Mouse (Mus musculus): Measurements from ENCODE around the gene Ripk3. TPM values are rescaled to one million over a fixed set of nuclear protein-coding genes. Genes with fewer than 3 reads are reported as not detected.
"Not testable (repeated sequence)": the region's sequence is repeated elsewhere in the genome, so short reads cannot be mapped to it uniquely, and the experiment has no call there.

The Ripk3 gene
- polyA plus RNA-seq, 1 experiment from 2014 or later, result 52.1 TPM

DNA sequence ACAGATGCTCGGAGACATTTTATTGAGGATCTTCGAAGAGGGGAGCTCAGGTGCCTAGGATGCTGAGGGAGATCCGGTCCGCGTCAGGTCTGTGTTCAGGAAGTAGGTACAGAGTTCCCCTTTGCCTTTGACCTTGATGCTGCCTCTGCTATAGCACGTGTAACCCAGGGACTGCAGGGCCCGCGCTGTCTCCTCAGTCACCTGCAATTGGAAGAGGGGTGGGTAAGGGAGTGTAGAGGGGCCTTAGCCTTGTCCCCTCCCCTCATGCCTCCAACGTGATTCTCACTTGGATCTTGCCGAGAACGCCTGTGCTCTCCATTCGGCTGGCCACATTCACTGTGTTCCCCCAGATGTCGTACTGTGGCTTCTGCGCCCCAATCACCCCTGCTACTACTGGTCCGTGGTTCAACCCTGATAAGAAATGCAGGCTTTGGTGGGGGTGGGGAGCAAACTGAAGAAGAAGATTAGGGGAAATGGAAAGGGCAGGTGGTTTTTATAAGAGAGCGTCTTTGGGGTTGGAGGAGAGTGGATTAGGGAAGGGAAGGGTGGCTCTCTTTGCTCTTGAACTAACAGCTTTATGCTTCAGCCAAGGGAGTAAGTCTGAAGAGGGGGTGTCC, 19.5 kb downstream of the Ripk3 start:
- ATAC-seq (replicated peaks; ENCODE audit: low FRiP score) (peak; percentile 79), DNase-seq (ENCODE audit: low spot score) (no peak)
- H3K9ac ChIP-seq (ENCODE audit: low read depth, low read length), result peak overlapping the region; percentile 35; the same call in 1 of the 2 replicates
- H3K27me3 ChIP-seq (replicated peaks; ENCODE audit: control insufficient read depth, insufficient read depth, low read length), result peaks cover 26% of the 10 kb centered on the region
- H3K36me3 ChIP-seq (ENCODE audit: control insufficient read depth, insufficient read depth, low read length), result no peaks in the 10 kb centered on the region
- H3K9me3 ChIP-seq (ENCODE audit: control insufficient read depth, low read length), result no peaks in the 10 kb centered on the region
- peak overlapping the region; percentile 41 for H3K27ac ChIP-seq (ENCODE audit: low read depth, low read length)
- WGBS, result 45% methylated on average over 16 of the region's 16 CpGs
- peak overlapping the region; percentile 46 for H3K4me2 ChIP-seq
- peaks cover 19% of the 10 kb centered on the region for H3K4me1 ChIP-seq (replicated peaks; ENCODE audit: control insufficient read depth, insufficient read depth, low read length)
- 0 out of 2 replicates have a peak overlapping the region, but pooled peaks have one; percentile 1 for H3K4me3 ChIP-seq (ENCODE audit: low read depth, low read length)

DNA sequence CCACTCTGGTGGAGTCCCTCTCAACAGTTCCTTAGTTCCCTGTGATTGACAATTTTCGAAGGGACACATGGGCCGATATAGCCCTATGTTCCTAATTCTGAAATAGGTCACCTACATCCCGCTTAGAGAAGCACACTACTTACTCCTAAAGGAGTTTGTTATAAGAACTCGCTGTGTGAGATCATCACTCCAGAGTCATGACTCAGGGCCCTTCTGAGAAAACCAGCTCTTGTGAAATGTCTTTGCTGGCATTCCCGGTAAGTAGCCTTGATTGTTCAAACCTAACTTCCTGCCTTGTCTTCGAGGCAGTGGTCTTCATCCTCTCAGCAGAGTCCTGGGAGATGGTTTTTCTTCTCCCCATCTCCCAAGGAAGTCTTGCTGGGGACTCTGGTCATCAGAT, 20.1 kb downstream of the Ripk3 start:
- H3K4me1 ChIP-seq (replicated peaks; ENCODE audit: control insufficient read depth, insufficient read depth, low read length), result peaks cover 19% of the 10 kb centered on the region
- H3K36me3 ChIP-seq (ENCODE audit: control insufficient read depth, insufficient read depth, low read length), result no peaks in the 10 kb centered on the region
- no peaks in the 10 kb centered on the region for H3K9me3 ChIP-seq (ENCODE audit: control insufficient read depth, low read length)
- 79% methylated on average over 6 of the region's 6 CpGs for WGBS
- H3K4me3 ChIP-seq (ENCODE audit: low read depth, low read length), result no peak overlapping the region
- ATAC-seq (replicated peaks; ENCODE audit: low FRiP score) (no peak), DNase-seq (ENCODE audit: low spot score) (no peak)
- peak overlapping the region; percentile 74; the same call in 1 of the 2 replicates for H3K4me2 ChIP-seq
- H3K27me3 ChIP-seq (replicated peaks; ENCODE audit: control insufficient read depth, insufficient read depth, low read length), result peaks cover 25% of the 10 kb centered on the region
- H3K27ac ChIP-seq (ENCODE audit: low read depth, low read length), result no peak overlapping the region
- no peak overlapping the region for H3K9ac ChIP-seq (ENCODE audit: low read depth, low read length)

DNA sequence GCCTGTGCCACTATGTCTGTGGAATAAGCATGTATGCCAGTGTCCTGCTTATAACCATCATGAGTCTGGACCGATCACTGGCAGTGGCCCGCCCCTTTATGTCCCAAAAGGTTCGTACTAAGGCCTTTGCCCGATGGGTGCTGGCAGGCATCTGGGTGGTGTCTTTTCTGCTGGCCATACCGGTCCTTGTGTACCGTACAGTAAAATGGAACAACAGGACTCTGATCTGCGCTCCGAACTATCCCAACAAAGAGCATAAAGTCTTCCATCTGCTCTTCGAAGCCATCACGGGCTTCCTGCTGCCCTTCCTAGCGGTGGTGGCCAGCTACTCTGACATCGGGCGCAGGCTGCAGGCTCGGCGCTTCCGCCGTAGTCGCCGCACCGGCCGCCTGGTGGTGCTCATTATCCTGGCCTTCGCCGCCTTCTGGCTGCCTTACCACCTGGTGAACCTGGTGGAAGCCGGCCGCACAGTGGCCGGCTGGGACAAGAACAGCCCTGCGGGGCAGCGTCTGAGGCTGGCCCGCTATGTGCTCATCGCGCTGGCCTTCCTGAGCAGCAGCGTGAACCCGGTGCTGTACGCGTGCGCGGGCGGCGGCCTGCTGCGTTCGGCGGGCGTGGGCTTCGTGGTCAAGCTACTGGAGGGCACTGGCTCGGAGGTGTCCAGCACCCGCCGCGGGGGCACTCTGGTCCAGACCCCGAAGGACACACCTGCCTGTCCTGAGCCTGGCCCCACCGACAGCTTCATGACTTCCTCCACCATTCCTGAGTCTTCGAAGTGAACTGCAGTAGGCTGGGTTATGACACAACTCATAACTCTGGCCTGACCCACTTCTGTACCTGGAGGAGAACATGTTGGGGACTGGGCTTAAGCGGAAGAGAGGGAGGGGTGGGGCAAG, 20.9 kb downstream of the Ripk3 start:
- no peaks in the 10 kb centered on the region for H3K9me3 ChIP-seq (ENCODE audit: control insufficient read depth, low read length)
- peak overlapping the region; percentile 74 for H3K4me2 ChIP-seq
- peak; percentile 66 for DNase-seq (ENCODE audit: low spot score)
- peaks cover 24% of the 10 kb centered on the region for H3K27me3 ChIP-seq (replicated peaks; ENCODE audit: control insufficient read depth, insufficient read depth, low read length)
- no peak overlapping the region for H3K27ac ChIP-seq (ENCODE audit: low read depth, low read length)
- ATAC-seq (replicated peaks; ENCODE audit: low FRiP score), result peak; percentile 37; the same call in 1 of the 2 replicates
- H3K4me1 ChIP-seq (replicated peaks; ENCODE audit: control insufficient read depth, insufficient read depth, low read length), result peaks cover 26% of the 10 kb centered on the region
- 13% methylated on average over 52 of the region's 52 CpGs for WGBS
- peak overlapping the region; percentile 39 for H3K4me3 ChIP-seq (ENCODE audit: low read depth, low read length)
- H3K9ac ChIP-seq (ENCODE audit: low read depth, low read length), result peak overlapping the region; percentile 56
- no peaks in the 10 kb centered on the region for H3K36me3 ChIP-seq (ENCODE audit: control insufficient read depth, insufficient read depth, low read length)

DNA sequence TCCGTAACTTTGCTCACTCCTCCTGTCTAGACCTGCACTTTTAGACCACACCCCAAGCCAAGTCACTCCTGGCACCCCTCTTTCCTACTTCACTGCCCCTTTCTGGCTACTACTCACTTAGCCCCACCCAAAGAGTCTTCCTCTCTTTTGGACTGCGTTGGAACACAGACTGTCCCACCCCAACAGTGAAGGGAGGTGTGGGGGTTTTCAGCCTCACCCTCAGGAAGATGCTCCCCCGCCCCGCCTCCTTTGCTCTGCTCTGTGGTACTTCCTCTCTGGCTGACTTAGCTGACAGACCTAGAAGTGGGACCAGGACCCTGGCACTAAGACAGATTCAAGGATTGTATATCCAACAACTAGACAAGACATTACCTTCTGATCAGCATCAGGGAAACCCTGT, 23.0 kb downstream of the Ripk3 start, which contains the start of gene Ltb4r1:
Ltb4r1 (plus strand) TSS at position 267 of the 400 bp plus-strand sequence.
- 47% methylated on average over 4 of the region's 4 CpGs for WGBS
- H3K27ac ChIP-seq (ENCODE audit: low read depth, low read length), result no peak within 1 kb of the TSS
- H3K4me1 ChIP-seq (replicated peaks; ENCODE audit: control insufficient read depth, insufficient read depth, low read length), result peaks cover 29% of the 10 kb centered on the region
- H3K36me3 ChIP-seq (ENCODE audit: control insufficient read depth, insufficient read depth, low read length), result no peaks in the 10 kb centered on the region
- ATAC-seq (replicated peaks; ENCODE audit: low FRiP score) (no peak), DNase-seq (ENCODE audit: low spot score) (no peak)
- peaks cover 39% of the 10 kb centered on the region for H3K27me3 ChIP-seq (replicated peaks; ENCODE audit: control insufficient read depth, insufficient read depth, low read length)
- H3K4me3 ChIP-seq (ENCODE audit: low read depth, low read length), result no peak within 1 kb of the TSS
- H3K4me2 ChIP-seq, result no peak within 1 kb of the TSS
- H3K9me3 ChIP-seq (ENCODE audit: control insufficient read depth, low read length), result no peaks in the 10 kb centered on the region
- H3K9ac ChIP-seq (ENCODE audit: low read depth, low read length), result no peak within 1 kb of the TSS; the same call in 1 of the 2 replicates

DNA sequence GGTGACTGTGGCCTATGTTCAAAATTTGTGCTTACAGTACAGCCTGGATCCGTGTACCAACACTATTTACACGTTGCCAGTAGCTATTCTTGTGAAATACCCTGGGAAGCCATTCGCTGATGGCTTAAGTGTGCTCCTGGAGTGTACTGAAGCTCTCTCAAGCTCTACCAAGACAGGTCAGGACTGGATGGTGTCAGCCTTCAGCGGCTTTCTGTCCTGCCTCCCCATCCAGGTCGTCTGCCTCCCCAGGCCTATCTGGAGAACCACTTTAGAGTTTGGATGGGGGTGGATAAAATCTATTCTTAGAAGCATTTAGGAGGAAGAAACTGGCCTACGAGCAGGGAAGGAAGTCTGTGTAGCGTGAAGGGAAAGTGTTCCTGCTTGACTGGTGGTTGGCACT, 25.5 kb downstream of the Ripk3 start:
- ATAC-seq (replicated peaks; ENCODE audit: low FRiP score) (no peak), DNase-seq (ENCODE audit: low spot score) (no peak)
- Histone ChIP-seq H3K36me3 (ENCODE audit: control insufficient read depth, insufficient read depth, low read length) (no peaks in the 10 kb centered on the region), H3K27ac (ENCODE audit: low read depth, low read length) (no peak overlapping the region), H3K9ac (ENCODE audit: low read depth, low read length) (no peak overlapping the region; the same call in 1 of the 2 replicates), H3K9me3 (ENCODE audit: control insufficient read depth, low read length) (no peaks in the 10 kb centered on the region), H3K4me1 (replicated peaks; ENCODE audit: control insufficient read depth, insufficient read depth, low read length) (peaks cover 19% of the 10 kb centered on the region), H3K4me3 (ENCODE audit: low read depth, low read length) (no peak overlapping the region), H3K27me3 (replicated peaks; ENCODE audit: control insufficient read depth, insufficient read depth, low read length) (peaks cover 34% of the 10 kb centered on the region), H3K4me2 (peak overlapping the region; percentile 89)
- 48% methylated on average over 7 of the region's 7 CpGs for WGBS

DNA sequence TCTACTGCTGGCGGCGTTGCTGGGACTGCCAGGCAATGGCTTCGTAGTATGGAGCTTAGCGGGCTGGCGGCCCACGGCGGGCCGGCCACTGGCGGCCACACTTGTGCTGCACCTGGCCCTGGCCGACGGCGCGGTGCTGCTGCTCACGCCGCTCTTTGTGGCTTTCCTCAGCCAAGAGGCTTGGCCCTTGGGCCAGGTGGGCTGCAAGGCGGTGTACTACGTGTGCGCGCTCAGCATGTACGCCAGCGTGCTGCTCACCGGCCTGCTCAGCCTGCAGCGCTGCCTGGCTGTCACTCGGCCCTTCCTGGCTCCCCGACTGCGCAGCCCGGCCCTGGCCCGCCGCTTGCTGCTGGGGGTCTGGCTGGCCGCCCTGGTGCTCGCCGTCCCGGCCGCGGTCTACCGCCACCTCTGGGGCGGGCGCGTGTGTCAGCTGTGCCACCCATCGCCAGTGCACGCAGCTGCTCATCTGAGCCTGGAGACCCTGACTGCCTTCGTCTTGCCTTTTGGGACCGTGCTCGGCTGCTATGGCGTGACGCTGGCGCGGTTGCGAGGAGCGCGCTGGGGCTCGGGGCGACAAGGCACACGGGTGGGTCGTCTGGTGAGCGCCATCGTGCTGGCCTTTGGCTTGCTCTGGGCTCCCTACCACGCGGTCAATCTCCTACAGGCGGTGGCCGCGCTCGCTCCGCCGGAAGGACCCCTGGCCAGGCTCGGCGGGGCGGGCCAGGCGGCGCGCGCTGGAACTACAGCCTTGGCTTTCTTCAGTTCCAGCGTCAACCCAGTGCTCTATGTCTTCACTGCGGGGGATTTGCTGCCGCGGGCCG, 26.5 kb downstream of the Ripk3 start:
- Histone ChIP-seq H3K27me3 (replicated peaks; ENCODE audit: control insufficient read depth, insufficient read depth, low read length) (peaks cover 28% of the 10 kb centered on the region), H3K4me2 (peak overlapping the region; percentile 89), H3K9me3 (ENCODE audit: control insufficient read depth, low read length) (no peaks in the 10 kb centered on the region), H3K4me1 (replicated peaks; ENCODE audit: control insufficient read depth, insufficient read depth, low read length) (peaks cover 22% of the 10 kb centered on the region), H3K4me3 (ENCODE audit: low read depth, low read length) (peak overlapping the region; percentile 53), H3K36me3 (ENCODE audit: control insufficient read depth, insufficient read depth, low read length) (no peaks in the 10 kb centered on the region), H3K27ac (ENCODE audit: low read depth, low read length) (0 out of 2 replicates have a peak overlapping the region, but pooled peaks have one; percentile 6), H3K9ac (ENCODE audit: low read depth, low read length) (peak overlapping the region; percentile 62)
- WGBS, result 1% methylated on average over 77 of the region's 77 CpGs
- peak; percentile 79 for DNase-seq (ENCODE audit: low spot score)
- peak; percentile 42 for ATAC-seq (replicated peaks; ENCODE audit: low FRiP score)

DNA sequence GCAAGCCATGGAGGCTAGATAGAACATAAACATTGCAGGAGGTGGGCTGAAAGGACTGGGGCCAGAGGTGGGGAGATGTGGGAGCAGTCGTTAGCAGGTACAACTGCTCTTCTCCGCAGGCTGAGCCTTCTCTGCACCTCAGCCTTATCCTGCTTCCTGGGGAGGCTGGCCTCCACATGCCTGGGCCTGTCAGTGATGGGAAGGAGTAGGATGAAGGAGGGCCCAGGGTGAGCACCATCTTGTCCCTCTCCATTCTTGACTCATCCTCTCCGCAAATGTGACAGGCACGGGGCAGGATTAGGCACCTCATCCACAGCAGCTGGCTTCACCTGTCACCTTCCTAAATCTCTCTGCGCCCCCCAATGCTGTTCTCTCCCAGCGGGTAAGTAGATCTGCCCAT, 27.5 kb downstream of the Ripk3 start, which contains the start of gene Ltb4r2:
Ltb4r2 (plus strand) TSS at position 266 of the 400 bp plus-strand sequence.
- peaks cover 23% of the 10 kb centered on the region for H3K27me3 ChIP-seq (replicated peaks; ENCODE audit: control insufficient read depth, insufficient read depth, low read length)
- DNase-seq (ENCODE audit: low spot score), result no peak
- WGBS, result 83% methylated on average over 6 of the region's 6 CpGs

DNA sequence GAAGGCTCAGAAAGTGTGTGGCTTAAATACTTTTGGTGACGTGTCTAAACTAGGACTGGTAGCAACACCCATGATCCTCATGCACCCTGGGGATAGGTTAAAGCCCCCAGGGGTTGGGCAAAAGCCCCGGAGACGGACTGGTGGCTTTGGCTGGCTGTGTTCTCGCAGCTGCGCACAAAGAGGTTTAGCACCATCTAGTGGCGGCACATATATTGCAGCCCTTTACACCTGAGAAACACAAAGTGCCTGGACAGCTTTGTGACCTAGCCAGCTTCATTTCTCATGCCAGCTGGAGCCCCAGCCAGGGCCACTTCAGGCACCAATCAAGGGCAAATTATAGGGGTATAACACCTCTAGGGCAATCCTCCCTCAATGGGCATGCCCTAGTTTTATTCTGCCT, 28.5 kb downstream of the Ripk3 start:
- Histone ChIP-seq H3K4me2 (peak overlapping the region; percentile 53), H3K27me3 (replicated peaks; ENCODE audit: control insufficient read depth, insufficient read depth, low read length) (peaks cover 23% of the 10 kb centered on the region), H3K4me1 (replicated peaks; ENCODE audit: control insufficient read depth, insufficient read depth, low read length) (peaks cover 24% of the 10 kb centered on the region)
- DNase-seq (ENCODE audit: low spot score), result peak; percentile 80
- not testable (repeated sequence) for H3K4me3 ChIP-seq (ENCODE audit: low read depth, low read length); ATAC-seq (replicated peaks; ENCODE audit: low FRiP score); H3K9ac ChIP-seq (ENCODE audit: low read depth, low read length); H3K9me3 ChIP-seq (ENCODE audit: control insufficient read depth, low read length); H3K36me3 ChIP-seq (ENCODE audit: control insufficient read depth, insufficient read depth, low read length); H3K27ac ChIP-seq (ENCODE audit: low read depth, low read length)
- WGBS, result 0% methylated on average over 6 of the region's 6 CpGs

More for the DNA sequence above, 27.5 kb downstream of the Ripk3 start, which contains the start of gene Ltb4r2:
- Histone ChIP-seq H3K9me3 (ENCODE audit: control insufficient read depth, low read length) (no peaks in the 10 kb centered on the region), H3K9ac (ENCODE audit: low read depth, low read length) (peak within 1 kb of the TSS; percentile 62), H3K27ac (ENCODE audit: low read depth, low read length) (0 out of 2 replicates have a peak within 1 kb of the TSS, but pooled peaks have one; percentile 6), H3K4me3 (ENCODE audit: low read depth, low read length) (peak within 1 kb of the TSS; percentile 53), H3K4me2 (peak within 1 kb of the TSS; percentile 89), H3K4me1 (replicated peaks; ENCODE audit: control insufficient read depth, insufficient read depth, low read length) (peaks cover 24% of the 10 kb centered on the region), H3K36me3 (ENCODE audit: control insufficient read depth, insufficient read depth, low read length) (no peaks in the 10 kb centered on the region)
- no peak for ATAC-seq (replicated peaks; ENCODE audit: low FRiP score)

All from liver, embryonic 11.5 days (tissue).